Comparison of ENCODE assay signal across 8 mouse cellular contexts in genomic region chr6:51470311-51471178, GRCm38 (mm10). TPM values are rescaled to one million over a fixed set of nuclear protein-coding genes. Genes with fewer than 3 reads are reported as not detected.
DNase-seq lines count a peak whose midpoint lies in the region; ATAC-seq and TF ChIP-seq lines count a peak whose summit lies in the region.

TSS of gene Cbx3 (plus strand) at chr6:51470360.

- peak within 1 kb of the TSS; percentile 60 for H3K4me2 ChIP-seq in lung, postnatal 0 days (replicated peaks; ENCODE audit: low read depth, low read length)

- 1% methylated on average over 79 of the region's 99 CpGs for WGBS in cerebellum, adult 2 months
- under 1% methylated on average over 46 of the region's 99 CpGs for WGBS in lung, postnatal 0 days

- no peak for TF ChIP-seq EP300 in lung, postnatal 0 days (IDR thresholded peaks at IDR 0.05)

- peak within 1 kb of the TSS; percentile 91 for H3K4me3 ChIP-seq in cerebellum, adult 2 months (replicated peaks; ENCODE audit: insufficient read depth, low read depth, low read length)
- H3K4me3 ChIP-seq in lung, postnatal 0 days (ENCODE audit: low read depth, low read length), result peak within 1 kb of the TSS; percentile 97

- no peaks in the 10 kb centered on the region for H3K9me3 ChIP-seq in lung, postnatal 0 days (ENCODE audit: low read length)

- peak within 1 kb of the TSS; percentile 99 for H3K9ac ChIP-seq in lung, postnatal 0 days (replicated peaks; ENCODE audit: low read depth)

- no peaks in the 10 kb centered on the region for H3K27me3 ChIP-seq in cerebellum, adult 2 months (ENCODE audit: control insufficient read depth, insufficient read depth, low read length)
- H3K27me3 ChIP-seq in lung, postnatal 0 days (replicated peaks; ENCODE audit: insufficient read depth, low read length), result no peaks in the 10 kb centered on the region

- H3K36me3 ChIP-seq in lung, postnatal 0 days (ENCODE audit: insufficient read depth, low read length), result peaks cover 10% of the 10 kb centered on the region

- ATAC-seq in lung, postnatal 0 days, result peak; percentile 81

- peak; percentile 38; the same call in 1 of the 2 replicates for TF ChIP-seq POLR2A in cerebellum, adult 2 months (IDR thresholded peaks at IDR 0.05; ENCODE audit: borderline replicate concordance, insufficient read depth, low read length)

- TF ChIP-seq CTCF in cerebellum, adult 2 months (IDR thresholded peaks at IDR 0.05; ENCODE audit: borderline replicate concordance, insufficient read depth, low read depth, low read length), result no peak
- TF ChIP-seq CTCF in lung, postnatal 0 days (IDR thresholded peaks at IDR 0.05), result no peak

- peaks cover 3% of the 10 kb centered on the region; the same call in 1 of the 2 replicates for H3K4me1 ChIP-seq in cerebellum, adult 2 months (ENCODE audit: control insufficient read depth, insufficient read depth, low read length)
- 0 out of 2 replicates have a peak, but pooled peaks cover 3% of the 10 kb centered on the region for H3K4me1 ChIP-seq in lung, postnatal 0 days (ENCODE audit: insufficient read depth, low read depth, low read length)

- peak within 1 kb of the TSS; percentile 97 for H3K27ac ChIP-seq in cerebellum, adult 2 months (ENCODE audit: insufficient read depth, low read length)
- peak within 1 kb of the TSS; percentile 100 for H3K27ac ChIP-seq in lung, postnatal 0 days (ENCODE audit: low read length)

- DNase-seq in MEL-GATA-1-ER (ENCODE audit: extremely low read depth, low read depth), result peak; percentile 87
- peak; percentile 85 to 88 for DNase-seq in cerebellum, adult 2 months
- DNase-seq in forelimb bud, embryonic 11.5 days (ENCODE audit: low read depth, low spot score), result peak; percentile 90
- DNase-seq in heart, postnatal 4 days, result peak; percentile 88
- peak; percentile 83 to 92 for DNase-seq in layer of hippocampus, postnatal 10 days (ENCODE audit: low spot score in 2 of 2)
- DNase-seq in lung, postnatal 0 days (ENCODE audit: low spot score), result peak; percentile 96
- peak; percentile 87 for DNase-seq in ovary, postnatal 36 days (ENCODE audit: low spot score)
- peak; percentile 92 for DNase-seq in thymus, postnatal 25 days

RNA-seq across cellular contexts. Expression of gene Cbx3, which starts in this region (rescaled TPM):
- polyA plus RNA-seq in cerebellum, adult 2 months (2012; rRNA removed), result 87.6 and 91.4 TPM in 2 replicates
- 100 to 1,000 TPM; 172 to 178 TPM for total RNA-seq in heart, postnatal 4 days (2021)
- total RNA-seq in layer of hippocampus, postnatal 10 days (2021), result 100 to 1,000 TPM; 184 to 186 TPM
- 233 and 240 TPM in 2 replicates for polyA plus RNA-seq in lung, postnatal 0 days (2015; fragmentation: Nextera tagmentation; extraction: Ambion mirVana)

Comparison
In these comparisons a context has a peak if more than half of its experiments do, and no peak if none do; other contexts are left out.
1. Peak in every context shown above with its lines: DNase-seq, ATAC-seq, H3K4me3 ChIP-seq and H3K27ac ChIP-seq.